Mouse (Mus musculus) naive thymus-derived CD4-positive, alpha-beta T cell, adult 5 months (primary cell): Measurements from ENCODE around the gene Fcgr2b. TPM values are rescaled to one million over a fixed set of nuclear protein-coding genes. Genes with fewer than 3 reads are reported as not detected.

Source experiments
- polyA plus RNA-seq: library from polyadenylated mRNA; unstranded; fragments of 100-300 nt; shearing (Covaris generic); gene quantifications from one replicate; pipeline ENCODE4 v1.2.1, GENCODE M21; 2017

Fcgr2b gene
- polyA plus RNA-seq = not detected

DNA sequence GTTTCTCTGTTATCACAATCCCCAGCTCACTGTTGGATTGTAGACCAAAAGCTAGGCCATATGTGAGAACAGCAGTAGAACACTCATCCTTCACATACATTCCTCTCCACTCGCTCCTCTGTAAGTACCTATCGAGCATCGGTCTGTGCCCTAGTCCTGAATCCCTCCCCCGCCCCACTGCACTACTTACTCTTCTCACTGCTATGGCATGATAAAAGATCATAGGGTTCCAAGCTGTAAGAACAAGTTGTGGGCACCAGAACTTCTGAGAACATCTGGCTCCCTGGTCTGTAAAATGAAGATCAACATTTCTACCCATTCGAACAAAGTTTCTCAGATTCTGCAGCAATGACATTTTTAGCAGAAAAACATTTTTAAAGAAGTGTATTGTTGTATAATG lies at the start of gene Fcgr2b:
Gene Fcgr2b (minus strand): TSS at position 101 of the 400 bp plus-strand sequence.

DNA sequence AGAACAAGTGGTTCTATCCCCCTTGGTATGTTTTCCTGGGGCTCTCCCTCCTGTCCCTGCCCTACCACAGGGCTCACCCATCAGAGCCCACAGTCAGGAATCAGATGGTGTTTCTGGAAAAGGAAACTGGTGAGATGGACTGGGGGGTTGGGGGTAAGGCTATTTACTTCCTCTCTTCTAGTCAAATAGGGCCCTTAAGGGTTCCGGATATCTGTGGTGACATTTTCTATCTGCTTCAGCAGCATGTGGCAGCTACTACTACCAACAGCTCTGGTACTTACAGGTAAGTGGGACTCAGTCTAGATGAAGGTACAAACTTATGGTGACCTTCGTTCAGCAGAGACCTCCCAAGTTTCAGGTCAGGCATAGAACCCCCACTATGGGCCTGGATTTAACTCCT lies 42.4 kb upstream of the Fcgr2b start, which contains the start of gene Fcgr4:
Gene Fcgr4 (plus strand): TSS at position 184 of the 400 bp plus-strand sequence.

DNA sequence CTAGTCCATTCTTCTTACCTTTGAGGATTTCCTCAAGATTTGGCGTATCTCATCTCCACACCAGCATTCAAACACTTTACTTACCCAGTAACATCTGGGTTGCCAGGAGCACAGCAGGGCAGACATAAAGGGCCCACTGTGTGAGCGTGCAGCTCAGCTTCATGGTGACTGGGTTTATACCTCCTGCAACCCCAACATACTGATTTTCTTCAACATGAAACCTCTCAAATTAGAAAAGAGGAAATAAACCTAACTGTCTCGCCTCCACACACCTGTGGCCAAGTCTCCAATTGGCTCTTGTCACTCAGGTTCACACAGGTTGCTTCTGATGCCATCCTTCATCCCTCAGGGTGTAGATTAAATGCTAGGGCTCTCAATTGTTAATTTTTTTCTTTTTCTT lies 49.0 kb downstream of the Fcgr2b start, which contains the start of gene Fcrla:
Gene Fcrla (minus strand): TSS at position 206 of the 400 bp plus-strand sequence.

DNA sequence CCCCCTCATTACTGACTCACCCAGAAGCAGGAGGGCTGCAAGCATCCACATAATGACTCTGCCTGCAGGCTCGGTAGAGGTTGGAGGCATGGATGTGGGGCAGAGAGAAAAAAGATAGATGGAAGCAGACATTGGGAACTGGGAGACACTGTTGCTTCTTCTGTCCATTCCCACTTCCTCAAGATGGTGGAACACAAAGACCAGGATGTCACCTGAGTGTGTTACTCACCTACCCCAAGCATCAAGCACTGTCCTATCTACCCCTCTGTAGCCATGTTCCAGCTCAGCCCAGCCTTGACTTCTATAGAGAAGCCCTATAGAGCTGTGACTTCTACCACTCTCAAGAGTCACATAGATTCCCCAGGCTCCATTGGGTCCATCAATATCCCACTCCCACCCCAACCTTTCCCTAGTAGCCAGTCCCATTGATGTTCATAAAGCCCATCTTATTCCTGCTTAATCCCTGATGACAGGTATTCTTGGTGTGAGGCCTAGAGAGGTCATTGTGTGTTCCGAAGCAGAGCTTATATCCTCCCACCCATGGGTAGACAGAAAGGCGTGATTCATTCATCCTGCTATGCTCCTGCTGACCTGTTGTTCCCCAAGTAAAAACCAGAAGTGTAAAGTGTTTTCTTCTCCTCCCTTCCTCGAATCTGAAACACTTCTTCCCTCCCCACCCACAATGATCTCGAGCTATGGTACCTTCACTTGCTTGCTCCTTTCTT lies 63.3 kb downstream of the Fcgr2b start, which contains the start of gene Fcrlb:
Gene Fcrlb (minus strand): TSS at position 51 of the 725 bp plus-strand sequence.

Other genes with a start within 250 kb of the Fcgr2b start
- gene Atf6, start 108.8 kb downstream of the Fcgr2b start, polyA plus RNA-seq = 1.8 TPM
- 0.49 TPM for gene Gm26620, start 91.5 kb downstream of the Fcgr2b start, polyA plus RNA-seq
- gene Dusp12, start 91.0 kb downstream of the Fcgr2b start, polyA plus RNA-seq = 38.2 TPM
- gene Fcrlb, start 63.6 kb downstream of the Fcgr2b start, polyA plus RNA-seq = not detected
- gene Fcrla, start 49.0 kb downstream of the Fcgr2b start, polyA plus RNA-seq = not detected
- gene Fcgr4, start 42.4 kb upstream of the Fcgr2b start, polyA plus RNA-seq = not detected
- 1.3 TPM for gene Fcgr3, start 88.4 kb upstream of the Fcgr2b start, polyA plus RNA-seq
- gene Cfap126, start 137.4 kb upstream of the Fcgr2b start, polyA plus RNA-seq = not detected
- gene Sdhc, start 174.1 kb upstream of the Fcgr2b start, polyA plus RNA-seq = 119 TPM
- not detected for gene Mpz, start 174.2 kb upstream of the Fcgr2b start, polyA plus RNA-seq
- gene Pcp4l1, start 219.7 kb upstream of the Fcgr2b start, polyA plus RNA-seq = not detected
- 0.37 TPM for gene Nr1i3, start 237.4 kb upstream of the Fcgr2b start, polyA plus RNA-seq
- 17.5 TPM for gene Tomm40l, start 246.0 kb upstream of the Fcgr2b start, polyA plus RNA-seq
- gene Apoa2, start 248.5 kb upstream of the Fcgr2b start, polyA plus RNA-seq = not detected